Mouse (Mus musculus) forebrain, postnatal 0 days (tissue): ENCODE measurements around the gene Tenm4. TPM values are rescaled to one million over a fixed set of nuclear protein-coding genes. Genes with fewer than 3 reads are reported as not detected.

ENCODE experiments used
- ATAC-seq: fragments of 200-750 bp; cut with Nextera tagmentation; 2 replicates; pipeline ENCODE4 v1.8.0; 2017; ENCODE audit warnings: mild to moderate bottlenecking, moderate library complexity
- DNase-seq: peaks from one replicate; pipeline ENCODE4 v3.0.0-alpha.2; 2015
- H3K27ac ChIP-seq: fragments of 300-500 bp; sonication (generic); 2 replicates; pipeline ENCODE4 v1.5.1; 2014; ENCODE audit warnings: low read depth, mild to moderate bottlenecking, antibody characterized with exemption, low read length, moderate library complexity, mixed read lengths
- H3K27me3 ChIP-seq: fragments of 300-500 bp; sonication (generic); 2 replicates; pipeline ENCODE4 v1.6.1; 2014; ENCODE audit warnings: mild to moderate bottlenecking, low read length, mixed read lengths; ENCODE audit not compliant: insufficient read depth
- H3K36me3 ChIP-seq: fragments of 300-500 bp; sonication (generic); 2 replicates; pipeline ENCODE4 v1.6.1; 2014; ENCODE audit warnings: mild to moderate bottlenecking, moderate library complexity; ENCODE audit not compliant: insufficient read depth
- H3K4me1 ChIP-seq: fragments of 300-500 bp; sonication (generic); 2 replicates; pipeline ENCODE4 v1.6.1; 2014; ENCODE audit warnings: antibody characterized with exemption; ENCODE audit not compliant: insufficient read depth
- H3K4me2 ChIP-seq: fragments of 300-500 bp; sonication (generic); 2 replicates; pipeline ENCODE4 v1.6.1; 2014; ENCODE audit warnings: low read depth, mild to moderate bottlenecking, moderate library complexity
- H3K4me3 ChIP-seq: fragments of 300-500 bp; sonication (generic); 2 replicates; pipeline ENCODE4 v1.5.1; 2014; ENCODE audit warnings: low read depth, low read length, mixed read lengths
- H3K9ac ChIP-seq: fragments of 300-500 bp; sonication (generic); 2 replicates; pipeline ENCODE4 v1.6.1; 2014; ENCODE audit warnings: mild to moderate bottlenecking
- H3K9me3 ChIP-seq: fragments of 300-500 bp; sonication (generic); 2 replicates; pipeline ENCODE4 v1.6.1; 2016; ENCODE audit warnings: low read length
- CTCF ChIP-seq: sonication (generic); IDR thresholded peaks from 2 replicates; pipeline ENCODE4 v1.5.1; 2016; ENCODE audit warnings: antibody characterized with exemption, control low read depth, low read depth
- whole genome bisulfite sequencing: fragments of 180-500 bp; shearing (Covaris S2); extraction: QIAGEN DNeasy Blood & Tissue Kit; methylation state at CpG from one replicate; pipeline ENCODE4 v1.1.7; 2014; 5-methylcytosine and 5-hydroxymethylcytosine counted together
- polyA plus RNA-seq: library from polyadenylated mRNA; unstranded; fragments of >200 nt; fragmentation: Nextera tagmentation; extraction: Ambion mirVana; gene quantifications from 2 replicates; pipeline ENCODE4 v1.2.1, GENCODE M21; 2015
- total RNA-seq: library from RNA; depleted of rRNA; stranded (reverse); fragments of >200 nt; gene quantifications from 2 replicates; pipeline ENCODE4 v1.2.3, GENCODE M21; 2014

Gene Tenm4
- total and polyA plus RNA-seq, 2 experiments from 2014 or later: 50.6 to 69.5 TPM

DNA sequence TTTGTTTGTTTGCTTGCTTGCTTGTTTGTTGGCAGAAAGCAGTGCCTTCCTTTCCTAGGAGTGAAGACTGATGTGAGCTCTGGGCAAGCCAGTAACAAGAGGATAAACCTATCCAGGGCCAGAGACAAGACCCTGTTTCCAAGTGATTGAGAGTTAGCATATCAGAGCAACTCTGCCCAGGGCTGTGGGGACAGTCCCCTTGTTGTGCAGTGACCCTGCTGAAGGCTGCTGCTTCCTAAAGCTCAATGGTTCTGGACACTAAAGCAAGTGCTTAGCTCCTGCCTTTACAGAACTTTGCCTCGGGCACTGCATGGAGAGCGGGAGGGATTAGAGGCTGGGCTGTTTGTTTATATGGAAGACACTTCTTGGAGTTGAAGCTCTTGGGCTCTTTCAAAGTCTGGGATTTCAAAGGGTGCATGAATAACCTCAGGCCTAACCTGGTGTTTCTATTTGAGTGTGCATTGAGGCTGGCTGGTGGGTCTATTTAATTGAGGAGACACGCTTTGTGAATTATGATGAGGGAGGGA lies 185.3 kb downstream of the Tenm4 start:
- TF ChIP-seq CTCF: no peak
- DNase-seq: no peak
- Histone ChIP-seq H3K27ac (no peak overlapping the region), H3K4me3 (no peak overlapping the region), H3K9ac (no peak overlapping the region), H3K4me1 (0 out of 2 replicates have a peak, but pooled peaks cover 8% of the 10 kb centered on the region), H3K4me2 (no peak overlapping the region), H3K36me3 (no peaks in the 10 kb centered on the region), H3K9me3 (no peaks in the 10 kb centered on the region), H3K27me3 (no peaks in the 10 kb centered on the region)
- 27% methylated on average over 3 of the region's 3 CpGs for WGBS
- no peak for ATAC-seq

DNA sequence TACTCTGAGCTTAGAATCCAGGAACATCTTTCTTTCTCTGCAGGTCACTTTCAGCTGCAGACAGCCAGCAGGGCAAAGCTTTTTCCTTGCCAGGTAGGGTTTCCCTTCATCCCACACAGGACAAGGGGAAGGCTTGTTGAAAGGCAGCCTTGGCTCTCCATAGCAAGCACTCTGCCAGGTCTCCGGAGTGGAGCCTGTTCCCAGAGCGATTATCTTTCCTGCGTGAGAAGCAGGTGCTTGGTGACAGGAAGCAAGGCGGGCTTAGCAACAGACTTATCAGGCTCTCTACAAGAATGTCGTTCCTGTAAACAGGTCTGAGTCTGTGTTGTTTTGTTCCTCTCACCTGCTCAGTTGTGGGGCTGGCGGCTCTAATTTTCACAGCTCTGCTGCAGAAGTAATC lies 186.5 kb downstream of the Tenm4 start:
- Histone ChIP-seq H3K4me2 (no peak overlapping the region), H3K4me3 (no peak overlapping the region), H3K27me3 (no peaks in the 10 kb centered on the region), H3K36me3 (no peaks in the 10 kb centered on the region), H3K27ac (peak overlapping the region; percentile 45; the same call in 1 of the 2 replicates), H3K9ac (no peak overlapping the region), H3K4me1 (0 out of 2 replicates have a peak, but pooled peaks cover 8% of the 10 kb centered on the region), H3K9me3 (no peaks in the 10 kb centered on the region)
- WGBS: 24% methylated on average over 6 of the region's 6 CpGs
- no peak for TF ChIP-seq CTCF
- ATAC-seq (peak; percentile 76), DNase-seq (peak; percentile 51)

DNA sequence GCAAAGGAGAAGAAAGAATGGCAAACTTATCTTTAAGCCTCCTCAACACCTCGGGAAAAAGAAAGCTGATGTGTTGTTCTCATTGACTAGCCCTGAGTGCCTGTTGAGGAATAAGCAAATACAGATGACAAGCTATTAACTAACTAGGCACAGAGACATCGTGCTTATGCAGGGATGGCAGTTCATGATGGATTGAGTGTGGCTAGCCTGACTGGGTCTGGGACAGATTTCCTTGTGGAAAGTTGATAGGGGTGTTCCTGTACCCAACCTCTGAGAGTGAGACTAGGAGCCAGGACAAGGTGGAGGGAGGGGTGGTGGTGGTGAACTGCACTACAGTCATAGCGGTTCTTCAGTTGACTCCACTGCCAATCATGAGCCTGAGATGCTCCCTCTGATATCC lies 192.3 kb downstream of the Tenm4 start:
- no peak overlapping the region for H3K27ac ChIP-seq
- no peaks in the 10 kb centered on the region for H3K27me3 ChIP-seq
- no peak for TF ChIP-seq CTCF
- H3K9me3 ChIP-seq: no peaks in the 10 kb centered on the region
- H3K36me3 ChIP-seq: no peaks in the 10 kb centered on the region
- H3K4me2 ChIP-seq: no peak overlapping the region
- WGBS: 85% methylated on average over 3 of the region's 3 CpGs
- no peaks in the 10 kb centered on the region; the same call in 1 of the 2 replicates for H3K4me1 ChIP-seq
- H3K9ac ChIP-seq: no peak overlapping the region
- DNase-seq (no peak), ATAC-seq (no peak)
- H3K4me3 ChIP-seq: no peak overlapping the region

DNA sequence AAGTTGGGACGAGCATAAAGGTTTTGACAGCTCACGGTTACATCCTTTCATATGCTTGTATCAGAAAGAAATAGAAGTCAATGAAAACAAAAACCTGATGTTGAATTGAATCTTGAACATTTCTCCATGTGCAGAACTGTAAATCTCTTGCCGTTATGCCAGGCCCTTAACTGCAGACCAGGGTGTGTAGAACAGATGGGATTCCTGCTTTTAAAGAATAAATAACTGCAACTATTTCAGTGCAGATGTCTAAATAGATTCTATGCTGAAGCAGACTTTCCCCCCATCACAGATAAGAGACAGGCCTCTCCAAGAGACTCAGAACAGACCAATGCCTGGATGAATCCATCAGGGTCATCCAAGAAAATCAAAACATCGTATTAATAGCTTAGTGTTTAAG lies 198.9 kb downstream of the Tenm4 start:
- WGBS: 78% methylated on average over 4 of the region's 4 CpGs

DNA sequence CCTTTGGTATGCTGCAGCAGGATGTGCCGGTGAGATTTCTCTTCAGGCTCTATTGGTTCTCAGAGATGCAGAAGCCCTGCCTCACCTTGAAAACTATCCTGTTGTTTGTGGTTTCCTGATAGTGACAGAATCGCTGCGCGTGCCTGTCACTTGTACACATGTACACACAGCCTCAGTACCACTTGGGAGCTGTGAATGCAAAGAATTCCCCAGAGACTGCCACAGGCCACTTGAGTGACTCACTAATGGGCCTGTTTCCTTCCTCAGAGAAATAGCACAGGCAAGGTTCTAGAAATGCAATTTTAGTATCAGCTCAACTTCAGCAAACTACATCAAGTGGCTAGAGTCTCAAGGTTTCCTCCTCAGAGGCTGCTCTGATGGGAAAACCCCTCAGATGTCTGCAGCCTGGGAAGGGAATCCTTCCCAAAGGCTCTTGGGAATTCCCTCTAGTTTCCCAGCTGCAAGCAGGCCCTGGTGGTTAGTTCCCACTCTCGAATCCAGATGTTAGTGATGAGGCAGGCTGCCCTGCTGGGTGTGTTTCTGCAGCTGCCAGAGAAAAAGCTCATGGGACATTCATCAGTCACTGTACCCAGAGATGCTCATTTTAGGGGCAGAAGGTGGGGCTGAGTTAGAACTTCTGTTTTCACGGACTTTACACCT lies 203.1 kb downstream of the Tenm4 start:
- H3K4me2 ChIP-seq: no peak overlapping the region
- no peak for TF ChIP-seq CTCF
- ATAC-seq: no peak
- no peaks in the 10 kb centered on the region for H3K27me3 ChIP-seq
- H3K4me3 ChIP-seq: no peak overlapping the region
- H3K36me3 ChIP-seq: no peaks in the 10 kb centered on the region
- H3K9ac ChIP-seq: no peak overlapping the region
- H3K27ac ChIP-seq: no peak overlapping the region
- WGBS: 85% methylated on average over 6 of the region's 6 CpGs
- H3K4me1 ChIP-seq: no peaks in the 10 kb centered on the region
- H3K9me3 ChIP-seq: no peaks in the 10 kb centered on the region
- no peak for DNase-seq

More for the DNA sequence above, 198.9 kb downstream of the Tenm4 start:
- H3K27ac ChIP-seq: no peak overlapping the region; the same call in 1 of the 2 replicates
- no peaks in the 10 kb centered on the region; the same call in 1 of the 2 replicates for H3K4me1 ChIP-seq
- H3K4me3 ChIP-seq: no peak overlapping the region
- H3K27me3 ChIP-seq: no peaks in the 10 kb centered on the region
- no peaks in the 10 kb centered on the region for H3K36me3 ChIP-seq
- H3K4me2 ChIP-seq: no peak overlapping the region
- H3K9ac ChIP-seq: no peak overlapping the region
- DNase-seq: no peak
- no peak for TF ChIP-seq CTCF
- no peaks in the 10 kb centered on the region for H3K9me3 ChIP-seq
- ATAC-seq: no peak

DNA sequence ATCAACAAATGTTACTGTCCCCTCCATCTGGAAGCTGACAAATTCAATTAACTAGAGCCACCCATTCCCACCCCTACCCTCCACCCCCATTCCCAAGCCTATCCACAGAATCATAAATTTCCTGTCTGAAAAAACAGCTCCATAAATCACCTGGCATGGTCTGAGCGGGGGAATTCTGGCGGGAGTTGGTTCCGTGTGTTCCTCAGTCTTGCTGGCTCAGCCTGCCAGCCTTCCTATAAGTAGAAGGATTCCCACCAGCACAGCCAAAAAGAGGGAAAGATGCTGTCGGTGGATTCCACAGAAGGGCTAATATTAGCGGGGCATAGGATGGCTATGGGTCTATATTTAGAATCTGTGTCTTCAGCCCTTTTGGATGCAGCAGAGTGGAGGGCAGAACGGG lies 204.5 kb downstream of the Tenm4 start:
- peak; percentile 38; the same call in 1 of the 2 replicates for ATAC-seq
- no peaks in the 10 kb centered on the region for H3K4me1 ChIP-seq
- no peak overlapping the region for H3K9ac ChIP-seq
- no peaks in the 10 kb centered on the region for H3K9me3 ChIP-seq
- no peak for DNase-seq
- no peak for TF ChIP-seq CTCF
- no peak overlapping the region for H3K4me3 ChIP-seq
- H3K4me2 ChIP-seq: no peak overlapping the region
- WGBS: 67% methylated on average over 6 of the region's 6 CpGs
- no peaks in the 10 kb centered on the region for H3K27me3 ChIP-seq
- no peak overlapping the region for H3K27ac ChIP-seq
- H3K36me3 ChIP-seq: no peaks in the 10 kb centered on the region
